Mouse (Mus musculus): ENCODE measurements around the gene Ift122.

Gene Ift122

DNA sequence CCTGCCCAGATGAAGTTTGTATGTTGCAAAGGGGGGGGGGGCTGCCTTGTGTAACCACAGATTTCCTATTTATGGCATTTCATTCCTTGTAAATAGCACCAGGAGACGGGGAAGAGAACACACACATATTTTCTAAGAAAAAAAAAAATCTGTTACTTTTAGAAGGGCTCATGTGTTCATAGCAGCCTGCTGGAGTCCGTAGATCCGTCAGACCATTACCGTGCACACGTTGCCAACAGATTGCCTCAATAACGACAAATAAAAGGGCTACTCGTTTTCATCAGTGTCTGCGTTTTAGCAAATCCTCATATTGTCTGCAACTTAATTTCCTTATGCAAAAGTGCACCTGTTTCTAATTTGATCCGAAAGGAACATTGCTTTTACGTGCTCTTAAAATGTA is 73.1 kb downstream of the Ift122 start:
- DNase-seq (ENCODE audit: low spot score in 2 of 2) = no peak

DNA sequence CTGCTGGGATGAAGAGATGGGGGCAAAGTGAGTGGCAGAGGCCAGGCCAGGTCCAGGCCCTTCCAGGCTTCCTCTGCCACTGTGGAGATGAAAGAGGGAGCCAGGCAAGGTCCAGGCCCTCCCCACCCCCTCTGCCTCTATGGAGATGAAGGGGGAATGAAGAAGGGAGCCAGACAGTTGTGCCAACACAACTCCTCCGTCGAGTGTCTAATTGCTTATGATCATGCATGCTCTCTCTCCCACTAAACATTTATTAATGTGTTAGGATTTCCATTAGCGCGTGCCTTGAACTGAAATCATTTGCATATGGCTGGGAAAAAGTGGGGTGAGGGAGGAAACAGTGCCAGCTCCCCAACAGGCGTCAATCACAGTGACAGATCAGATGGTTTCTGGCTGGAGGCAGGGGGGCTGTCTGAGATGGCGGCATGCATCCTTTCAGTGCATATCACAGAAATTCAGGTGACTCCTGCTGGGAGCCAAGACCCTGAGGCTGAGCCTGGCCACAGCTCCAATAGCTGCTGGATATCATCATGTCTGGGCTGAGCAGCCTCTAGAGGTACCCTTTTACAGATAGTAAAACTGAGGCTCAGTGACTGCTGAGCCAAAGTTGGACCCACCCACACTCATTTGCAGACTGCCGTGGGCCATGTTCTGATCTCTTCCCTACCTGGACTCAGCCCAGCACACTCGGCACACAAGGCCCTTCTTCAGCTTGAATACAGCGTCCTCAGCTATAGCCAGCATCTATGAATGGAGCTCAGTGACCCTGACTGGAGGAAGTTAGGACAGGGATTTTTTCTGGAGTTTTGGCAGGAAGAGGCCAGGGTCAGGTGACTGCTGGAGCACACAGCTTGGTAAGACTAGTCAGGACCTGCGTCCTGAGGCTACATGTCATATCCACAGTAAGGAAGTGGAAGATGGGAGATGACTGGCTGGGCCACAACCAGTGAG is 74.3 kb downstream of the Ift122 start:
- DNase-seq (ENCODE audit: low spot score in 2 of 2) = no peak

DNA sequence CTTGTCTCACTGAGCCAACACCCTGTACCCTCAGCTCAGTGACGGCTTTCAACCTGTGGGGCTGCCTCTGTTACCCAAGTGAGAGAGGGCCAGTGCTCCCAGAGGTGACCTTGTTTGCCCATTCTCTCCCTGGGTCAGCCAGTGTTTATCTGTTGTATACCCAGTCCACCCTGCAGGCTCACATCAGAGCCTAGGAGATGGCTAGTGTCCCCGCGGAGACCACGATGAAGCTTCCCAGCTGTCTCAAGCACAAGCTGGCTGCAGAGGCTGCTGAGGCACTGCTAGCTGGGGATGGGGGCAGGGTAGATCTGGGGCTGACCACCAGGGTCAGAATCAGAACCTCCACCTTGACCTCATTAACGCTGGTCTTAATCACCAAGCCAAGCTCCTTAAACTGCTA is 76.7 kb downstream of the Ift122 start:
- DNase-seq (ENCODE audit: low spot score in 2 of 2) = no peak

DNA sequence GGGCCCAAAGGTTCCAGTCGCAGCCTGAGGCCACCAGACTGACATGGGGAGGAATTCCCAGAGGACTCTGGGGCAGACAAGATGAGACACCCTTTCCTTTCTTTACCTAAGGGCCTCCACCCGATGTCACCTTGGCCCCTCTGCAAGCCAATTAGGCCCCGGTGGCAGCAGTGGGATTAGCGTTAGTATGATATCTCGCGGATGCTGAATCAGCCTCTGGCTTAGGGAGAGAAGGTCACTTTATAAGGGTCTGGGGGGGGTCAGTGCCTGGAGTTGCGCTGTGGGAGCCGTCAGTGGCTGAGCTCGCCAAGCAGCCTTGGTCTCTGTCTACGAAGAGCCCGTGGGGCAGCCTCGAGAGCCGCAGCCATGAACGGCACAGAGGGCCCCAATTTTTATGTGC is 78.4 kb downstream of the Ift122 start, which contains the start of gene Rho:
TSS of gene Rho (plus strand) at position 110 of the 400 bp plus-strand sequence.
- DNase-seq (ENCODE audit: low spot score in 2 of 2) = no peak

DNA sequence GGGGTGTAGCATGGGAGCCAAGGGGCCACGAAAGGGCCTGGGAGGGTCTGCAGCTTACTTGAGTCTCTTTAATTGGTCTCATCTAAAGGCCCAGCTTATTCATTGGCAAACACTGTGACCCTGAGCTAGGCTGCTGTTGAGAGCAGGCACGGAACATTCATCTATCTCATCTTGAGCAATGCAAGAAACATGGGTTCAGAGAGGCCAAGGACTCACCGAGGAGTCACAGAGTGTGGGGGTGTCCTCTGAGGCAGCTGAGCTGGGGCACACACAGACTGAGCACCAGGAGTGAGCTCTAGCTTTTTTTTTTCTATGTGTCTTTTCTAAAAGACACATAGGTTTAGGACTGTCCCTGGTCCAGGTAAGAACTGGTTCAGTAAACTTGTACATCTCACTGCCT is 79.1 kb downstream of the Ift122 start:
- no peak for DNase-seq (ENCODE audit: low spot score in 2 of 2)

DNA sequence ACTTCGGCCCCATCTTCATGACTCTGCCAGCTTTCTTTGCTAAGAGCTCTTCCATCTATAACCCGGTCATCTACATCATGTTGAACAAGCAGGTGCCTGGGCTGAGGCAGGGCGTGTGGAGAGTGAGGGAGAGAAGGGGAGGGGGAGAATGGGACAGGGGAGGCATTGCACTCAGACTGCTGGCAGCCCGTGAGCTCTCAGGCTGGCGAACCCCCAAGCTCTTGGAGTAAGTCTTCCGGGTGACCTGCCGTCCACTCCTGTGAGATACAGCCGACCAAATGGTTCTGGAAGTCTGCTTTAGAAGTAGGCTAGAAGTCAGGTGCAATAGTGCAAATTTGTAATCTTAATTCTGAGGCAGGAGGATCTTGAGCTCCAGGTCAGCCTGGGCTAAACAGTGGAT is 82.3 kb downstream of the Ift122 start:
- no peak for DNase-seq (ENCODE audit: low spot score in 2 of 2)

DNA sequence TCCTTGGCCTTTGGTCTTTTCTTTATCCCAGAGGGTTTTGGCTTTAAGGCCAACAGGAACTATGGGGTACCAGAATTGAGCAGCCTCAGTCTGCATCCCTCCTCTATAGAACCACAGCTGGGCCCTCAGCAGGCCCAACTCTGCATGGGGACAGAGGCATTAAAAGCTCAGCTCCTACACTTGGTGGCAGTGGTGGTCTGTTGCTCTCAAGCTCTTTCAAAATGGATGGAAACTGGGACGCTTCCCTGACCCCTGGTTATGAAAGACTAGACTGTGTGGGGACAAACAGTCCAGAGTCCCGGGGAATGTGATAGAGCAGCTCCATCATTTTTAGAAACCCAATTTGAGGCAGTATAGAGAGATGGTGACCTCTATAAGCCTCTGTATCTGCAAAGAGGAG is 84.7 kb downstream of the Ift122 start:
- DNase-seq (ENCODE audit: low spot score in 2 of 2) = no peak

DNA sequence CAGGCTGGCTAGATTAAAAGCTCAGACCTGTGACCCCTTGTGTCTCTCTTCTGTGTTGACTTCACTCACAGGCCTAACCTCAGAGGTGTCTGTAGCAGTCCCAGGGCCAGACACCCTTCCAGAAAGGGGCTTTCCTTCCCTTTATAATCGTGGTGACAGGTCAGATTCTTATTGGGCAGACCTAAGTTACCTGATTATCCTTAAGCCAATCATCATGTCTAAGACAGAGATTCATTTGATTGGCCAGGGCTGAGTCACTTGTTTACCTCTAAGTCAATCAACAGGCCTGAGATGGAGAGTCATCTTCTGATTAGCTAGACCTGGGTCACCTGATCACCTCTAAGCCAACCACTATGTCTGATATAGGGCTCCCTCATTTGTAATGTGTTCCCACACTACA is 85.5 kb downstream of the Ift122 start:
- no peak for DNase-seq (ENCODE audit: low spot score in 2 of 2)

DNA sequence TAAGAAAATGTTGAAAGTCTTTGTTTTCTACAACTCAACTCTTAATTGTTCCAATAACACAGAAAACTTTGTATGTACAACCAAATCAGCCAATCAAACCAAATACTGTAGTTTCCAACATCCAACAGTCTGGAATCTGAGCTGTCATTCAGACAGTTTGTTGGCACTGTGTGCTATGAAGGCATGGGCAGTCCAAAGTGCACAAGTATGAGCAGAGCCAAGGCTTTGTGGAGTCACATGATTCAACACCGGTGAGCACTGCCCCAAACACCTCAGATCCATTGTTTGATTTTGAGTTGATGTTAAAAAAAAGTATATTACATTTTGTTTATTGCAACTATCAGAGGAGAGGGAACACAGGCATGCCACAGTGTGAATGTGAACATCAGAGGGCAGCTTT is 87.3 kb downstream of the Ift122 start:
- DNase-seq (ENCODE audit: low spot score in 2 of 2) = no peak

DNA sequence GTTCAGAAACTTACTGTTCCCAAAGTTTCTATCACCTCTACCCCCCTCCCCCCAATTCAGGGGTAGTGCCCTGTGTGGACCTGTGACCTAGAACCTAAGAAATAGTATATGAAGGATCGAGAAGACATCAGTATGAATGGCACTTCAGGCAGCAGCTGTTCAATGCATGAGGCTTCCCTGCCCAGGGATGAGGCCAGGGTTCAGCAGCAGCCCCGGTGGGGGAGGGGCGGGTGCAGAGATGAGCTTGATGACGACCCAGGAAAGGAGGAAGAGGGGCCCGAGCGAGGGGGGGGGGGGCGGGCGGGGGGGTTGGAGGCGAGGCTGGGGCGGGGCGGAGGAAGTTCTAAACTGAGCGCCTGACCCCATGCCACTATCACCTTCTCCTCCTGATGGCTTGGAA is 87.9 kb downstream of the Ift122 start:
- no peak for DNase-seq (ENCODE audit: low spot score in 2 of 2)

DNA sequence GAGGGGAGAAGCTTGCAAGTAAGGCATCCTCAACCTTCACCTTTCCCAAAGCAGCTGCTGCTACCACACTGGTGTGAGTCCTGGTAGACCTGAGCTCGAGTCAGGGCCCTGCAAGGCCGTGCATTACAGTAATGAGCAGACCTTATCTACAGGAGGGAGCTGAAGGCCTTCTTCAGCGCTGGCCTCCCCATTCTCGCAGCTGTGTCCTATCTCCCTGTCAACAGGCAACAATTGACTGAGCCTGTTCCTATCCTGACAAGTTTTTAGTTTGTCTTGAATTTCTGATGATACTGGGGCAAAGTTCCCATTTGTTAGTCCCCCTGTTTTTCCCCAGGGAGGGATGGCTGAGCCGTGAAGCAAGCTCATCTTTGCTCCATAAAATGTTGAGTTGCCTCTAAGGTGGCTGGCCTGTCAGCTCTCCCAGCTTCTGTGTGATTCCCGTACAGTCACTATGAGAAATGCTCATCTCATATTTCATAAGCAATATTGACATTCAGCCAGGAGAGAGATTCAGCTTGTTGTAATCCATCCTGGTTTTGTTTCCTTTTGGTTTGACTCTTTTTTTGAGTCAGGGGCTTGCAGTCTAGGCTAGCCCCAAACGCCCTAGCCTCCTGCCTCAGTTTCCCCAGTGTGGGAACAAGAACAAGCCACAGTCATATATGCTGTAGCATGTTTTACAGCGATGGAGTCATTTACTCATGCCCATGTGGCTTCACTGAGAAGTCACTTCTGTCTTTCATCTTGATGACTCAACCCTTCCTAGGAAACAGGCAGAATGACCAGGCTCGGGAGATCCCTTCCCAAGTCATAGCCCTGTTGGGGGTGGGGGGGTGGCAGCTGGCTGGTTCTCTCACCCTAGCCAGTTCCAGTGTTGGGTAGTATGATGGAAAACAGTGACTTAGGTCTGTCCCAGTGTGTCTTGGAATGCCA is 90.5 kb downstream of the Ift122 start:
- no peak for DNase-seq (ENCODE audit: low spot score in 2 of 2)

DNA sequence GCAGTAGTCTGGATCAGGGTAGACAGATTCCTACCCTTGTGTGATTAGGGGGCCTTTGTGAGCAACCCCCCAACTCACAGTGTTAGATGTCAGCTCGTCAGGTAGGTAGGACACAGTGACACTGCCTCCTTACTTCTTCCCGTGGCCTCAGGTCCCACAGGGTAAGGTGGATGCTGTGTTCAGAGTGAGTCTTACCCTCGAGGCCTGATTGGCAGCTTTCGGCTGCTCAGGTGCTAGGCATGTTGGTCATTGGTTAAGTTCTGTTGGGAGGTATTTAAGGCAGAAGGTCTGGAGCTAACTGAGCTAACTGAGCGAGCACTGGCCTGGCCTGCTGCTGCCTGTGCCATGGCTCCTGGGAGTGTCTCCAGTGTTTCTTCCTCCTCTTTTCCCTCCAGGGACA is 91.4 kb downstream of the Ift122 start, which contains the start of gene H1foo:
TSS of gene H1foo (plus strand) at position 301 of the 400 bp plus-strand sequence.
- DNase-seq (ENCODE audit: low spot score in 2 of 2) = no peak

DNA sequence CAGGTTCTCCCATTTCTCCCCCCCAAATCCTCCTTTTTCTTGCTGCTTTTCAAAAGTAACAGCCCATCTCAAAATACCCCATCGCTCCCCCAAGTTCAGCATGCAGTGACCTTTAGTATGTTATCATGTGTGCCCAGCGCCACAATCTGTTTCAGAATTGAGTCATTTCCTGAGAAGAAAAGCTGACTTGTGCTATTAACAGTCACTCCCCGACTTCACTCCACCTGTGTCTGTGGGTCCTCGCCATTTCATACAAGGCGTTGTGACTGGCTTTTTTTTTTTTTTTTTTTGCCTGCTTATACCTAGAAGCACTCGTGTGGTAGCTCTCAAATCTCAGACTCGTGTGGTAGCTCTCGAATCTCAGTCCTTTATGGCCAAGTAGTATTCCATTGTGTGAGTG is 92.4 kb downstream of the Ift122 start:
- no peak for DNase-seq (ENCODE audit: low spot score in 2 of 2)

DNA sequence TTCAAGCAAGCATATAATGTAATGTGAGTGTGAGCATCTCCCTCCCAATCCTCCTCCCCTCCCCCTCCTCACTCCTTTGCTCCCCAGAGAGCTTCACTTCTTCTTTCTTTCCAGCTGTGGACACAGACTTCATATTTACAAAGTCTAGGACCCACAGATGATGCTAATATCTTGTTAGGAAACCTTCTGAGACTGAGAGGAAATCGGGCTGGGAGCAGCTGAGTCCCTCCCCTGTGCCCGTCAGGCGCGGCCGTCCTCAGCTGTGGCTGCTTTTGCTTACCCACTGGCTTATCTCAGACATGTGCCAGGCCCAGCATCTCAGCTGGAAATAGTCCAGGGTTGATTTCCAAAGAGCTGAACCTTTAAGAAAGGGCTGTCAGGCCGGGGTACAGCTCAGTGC is 93.1 kb downstream of the Ift122 start:
- DNase-seq (ENCODE audit: low spot score in 2 of 2) = no peak

DNA sequence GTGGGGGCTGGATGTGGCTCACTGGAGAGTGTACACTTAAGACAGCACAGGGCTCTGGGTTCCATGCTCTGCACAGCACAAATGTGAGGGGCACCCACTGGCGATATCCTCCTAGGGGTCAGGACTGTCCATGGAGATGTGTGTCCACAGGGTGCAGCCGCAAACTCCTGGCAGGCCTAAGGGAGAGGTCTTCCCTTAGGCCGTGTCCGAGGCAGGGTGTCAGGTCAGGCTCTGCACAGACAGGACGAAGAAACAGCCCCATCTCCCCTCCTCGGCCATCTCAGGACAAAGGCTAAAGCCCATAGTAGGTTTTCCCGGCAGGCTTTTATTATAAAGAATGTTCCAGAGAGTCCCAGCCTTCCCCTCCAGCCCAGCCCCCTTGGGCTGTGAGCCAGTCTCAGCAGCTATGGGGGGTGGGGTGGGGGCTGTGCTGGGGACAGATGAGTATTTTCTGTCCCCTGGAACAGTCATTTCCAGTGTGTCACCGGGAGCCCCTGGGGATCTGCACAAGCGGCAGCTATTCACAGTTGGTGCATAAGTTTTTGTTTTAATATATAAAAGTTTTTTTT is 101.3 kb downstream of the Ift122 start:
- DNase-seq (ENCODE audit: low spot score in 2 of 2) = no peak

DNA sequence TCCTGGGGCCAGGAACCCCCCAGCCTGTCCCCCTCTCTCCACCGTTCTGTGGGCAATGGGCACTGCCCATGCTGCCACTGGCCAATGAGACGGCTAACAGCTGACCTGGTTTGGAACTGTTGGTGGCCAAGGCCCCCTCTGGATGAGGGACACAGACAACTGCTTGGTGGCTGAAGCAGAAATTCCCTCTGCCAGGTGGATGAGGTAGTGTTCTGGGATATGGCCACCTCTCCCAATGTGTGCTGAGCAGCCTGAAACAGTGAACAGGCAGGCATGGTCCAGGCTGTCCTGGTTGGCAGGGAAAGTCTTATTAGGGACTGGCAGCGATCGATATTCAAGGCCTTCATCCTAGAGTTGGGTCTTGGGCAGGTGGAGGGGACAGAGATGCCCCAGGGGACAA is 101.9 kb downstream of the Ift122 start:
- DNase-seq (ENCODE audit: low spot score in 2 of 2) = no peak

DNA sequence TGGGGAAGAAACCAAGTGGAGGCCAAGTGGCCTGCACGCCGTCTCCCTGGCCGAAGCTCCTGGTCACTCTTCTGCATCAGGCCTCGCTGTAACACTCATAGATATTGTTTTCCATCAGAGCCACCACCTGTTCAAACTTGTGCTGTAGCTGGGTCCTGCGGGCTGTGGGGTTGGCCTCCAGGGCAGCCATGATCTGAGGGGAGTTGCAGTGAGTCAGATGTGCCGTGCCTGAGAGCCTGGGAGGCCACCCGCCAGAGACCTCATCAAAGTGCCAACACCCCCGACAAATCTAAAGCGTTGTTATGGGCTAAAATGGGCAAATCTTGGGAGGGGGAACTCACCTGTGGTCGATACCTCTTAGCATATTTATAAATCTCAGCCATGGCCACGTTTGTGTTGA is 102.4 kb downstream of the Ift122 start:
- DNase-seq (ENCODE audit: low spot score in 2 of 2) = no peak

DNA sequence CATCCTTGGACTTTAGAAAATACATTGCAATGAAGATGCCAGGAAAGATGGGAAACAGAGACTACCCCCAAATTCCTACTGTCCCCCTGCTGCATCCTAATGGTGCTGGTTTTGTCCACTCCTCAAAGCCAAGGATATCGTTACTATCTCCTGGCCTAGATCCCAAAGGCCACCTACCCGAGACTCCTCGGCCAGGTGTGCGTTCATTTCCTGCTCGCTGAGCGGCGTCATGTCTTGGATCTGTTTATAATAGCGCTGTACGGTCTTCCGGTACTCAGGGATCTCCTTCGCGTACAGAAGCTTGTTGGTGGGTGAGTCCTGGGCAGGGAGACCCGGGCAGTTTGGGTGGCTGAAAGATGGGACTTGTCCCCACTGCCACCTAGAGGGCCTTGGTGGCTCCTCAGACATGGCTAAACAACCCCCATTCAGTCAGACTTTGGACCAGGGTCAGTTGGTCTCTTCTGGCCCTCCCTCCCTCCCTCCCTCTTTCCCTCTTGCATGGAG is 103.2 kb downstream of the Ift122 start:
- no peak for DNase-seq (ENCODE audit: low spot score in 2 of 2)

DNA sequence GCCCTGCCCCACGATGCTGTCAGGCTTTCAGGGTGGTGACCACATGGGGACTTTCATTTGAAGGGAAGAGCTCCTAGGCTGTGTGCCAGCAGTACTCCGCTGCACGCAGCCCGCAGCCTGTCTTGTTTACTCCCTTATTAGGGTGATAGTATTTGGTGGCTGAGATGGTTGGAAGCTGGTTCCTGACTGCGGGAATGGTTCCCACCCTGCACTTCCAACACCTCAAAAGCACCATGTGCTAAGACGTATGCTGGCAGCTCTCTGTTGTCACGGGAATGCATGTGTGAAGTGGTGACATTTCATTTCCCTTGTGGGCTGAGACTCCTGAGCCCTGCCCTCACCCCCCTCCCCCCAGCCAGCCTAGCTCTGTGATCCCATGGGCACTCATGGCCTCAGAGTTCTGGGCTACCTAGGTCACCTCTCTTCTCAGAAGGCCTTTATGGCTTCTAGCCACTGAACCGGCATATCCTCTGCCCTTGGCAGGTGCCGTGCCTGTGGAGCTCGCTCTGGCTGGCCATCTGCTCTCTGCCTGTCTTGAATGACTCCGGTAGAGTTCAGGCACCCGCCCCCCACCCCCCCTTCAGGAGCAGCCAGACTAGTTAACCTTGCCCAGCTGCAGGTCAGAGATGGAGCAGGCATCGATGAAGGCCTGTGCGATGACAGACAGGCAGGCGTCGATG is 103.8 kb downstream of the Ift122 start:
- no peak for DNase-seq (ENCODE audit: low spot score in 2 of 2)

DNA sequence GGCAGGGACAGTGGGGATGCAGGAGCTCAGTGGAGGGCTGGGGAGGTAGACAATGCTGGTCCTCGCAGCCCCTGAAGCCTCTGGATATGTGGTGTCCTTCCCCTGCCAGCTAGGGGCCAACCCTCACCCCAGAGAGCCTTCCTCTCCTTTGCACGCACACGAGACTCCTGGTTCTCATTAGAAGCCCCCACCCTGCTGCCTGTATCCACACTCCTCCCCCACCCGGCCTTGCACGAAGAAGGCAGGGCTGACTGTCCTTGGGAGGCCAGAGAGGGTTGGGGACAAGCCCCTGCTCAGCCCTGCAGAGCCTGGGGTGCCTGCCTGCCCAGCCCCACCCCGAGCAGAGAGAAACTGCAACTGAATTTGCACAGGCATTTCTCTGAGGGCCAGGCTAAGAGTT is 104.4 kb downstream of the Ift122 start:
- no peak for DNase-seq (ENCODE audit: low spot score in 2 of 2)

DNA sequence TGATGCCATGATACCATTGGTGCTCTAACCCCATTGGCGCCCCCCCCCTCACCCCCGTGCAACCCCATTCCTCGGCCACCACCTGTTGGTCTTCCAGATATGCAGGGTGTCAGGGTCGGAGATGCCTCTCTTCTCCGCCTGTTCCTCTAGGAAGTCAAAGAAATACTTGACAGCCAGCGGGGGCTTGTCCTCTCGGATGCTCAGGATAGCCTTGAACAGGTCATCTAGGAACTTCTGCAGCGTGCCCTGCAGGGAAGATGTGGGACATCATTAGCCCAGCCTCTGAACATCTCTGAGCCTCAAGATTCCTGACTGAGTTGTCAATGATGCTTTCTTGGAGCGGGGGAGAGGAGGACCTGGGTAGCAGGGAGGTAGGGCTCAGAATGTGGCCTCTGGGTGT is 105.2 kb downstream of the Ift122 start:
- no peak for DNase-seq (ENCODE audit: low spot score in 2 of 2)

All from urinary bladder, postnatal 4 days (tissue).